Mouse (Mus musculus) spleen, postnatal 0 days (tissue): ENCODE measurements around the gene Tff2. TPM values are rescaled to one million over a fixed set of nuclear protein-coding genes. Genes with fewer than 3 reads are reported as not detected.

Source experiments
- polyA plus RNA-seq: library from polyadenylated mRNA; unstranded; fragments of >200 nt; fragmentation: Nextera tagmentation; extraction: Ambion mirVana; gene quantifications from 2 replicates; pipeline ENCODE4 v1.2.1, GENCODE M21; 2015

Gene Tff2
- 0.47 and 1.6 TPM in 2 replicates for polyA plus RNA-seq

DNA sequence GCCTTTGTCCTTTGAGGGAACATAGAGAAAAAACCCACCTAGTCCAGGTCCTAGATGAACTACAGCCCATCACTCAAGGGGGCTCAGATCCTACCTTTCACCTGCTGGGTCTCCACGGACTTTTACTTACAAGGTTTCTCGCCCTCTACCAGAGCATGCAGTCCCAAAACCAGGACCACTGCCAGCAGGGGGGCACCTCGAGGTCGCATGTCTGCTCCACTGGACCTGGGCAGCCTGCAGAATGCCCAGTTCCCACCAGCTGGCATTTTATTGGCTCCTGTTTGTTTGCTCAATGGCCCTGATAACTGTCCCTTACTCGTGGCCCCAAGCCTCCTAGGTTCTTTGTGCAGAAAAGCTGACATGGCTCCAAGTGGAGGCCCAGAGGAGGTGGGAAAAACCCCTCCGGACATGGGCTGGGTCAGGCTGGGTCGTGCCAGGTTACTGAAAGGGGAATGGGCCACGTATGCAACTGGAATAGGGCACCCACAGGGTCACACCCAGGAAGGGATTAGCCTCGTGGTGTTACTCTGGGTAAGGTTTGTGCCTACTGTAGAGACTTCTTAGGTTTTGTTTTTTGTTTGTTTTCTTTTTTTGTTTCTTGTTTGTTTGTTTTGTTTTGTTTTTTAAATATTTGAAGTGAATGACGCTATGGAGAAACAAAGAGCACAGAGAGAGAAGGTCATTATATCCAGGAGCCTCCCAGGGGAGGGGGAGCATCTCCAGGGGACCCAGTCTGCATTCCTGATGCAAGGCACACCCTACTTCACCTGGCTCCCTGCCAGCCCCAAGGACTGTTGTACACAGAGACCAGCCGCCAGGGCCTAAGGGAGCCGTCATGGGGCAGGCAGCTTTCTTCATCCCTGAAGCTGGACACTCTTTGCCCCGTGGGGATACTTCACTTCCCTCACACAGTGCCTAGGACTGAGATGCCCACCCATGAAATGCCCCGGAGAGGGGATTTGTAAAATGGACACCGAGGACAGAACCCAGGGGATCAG lies at the start of gene Tff2:
Gene Tff2, minus strand, starts transcription at position 243 of the 998 bp plus-strand sequence.

DNA sequence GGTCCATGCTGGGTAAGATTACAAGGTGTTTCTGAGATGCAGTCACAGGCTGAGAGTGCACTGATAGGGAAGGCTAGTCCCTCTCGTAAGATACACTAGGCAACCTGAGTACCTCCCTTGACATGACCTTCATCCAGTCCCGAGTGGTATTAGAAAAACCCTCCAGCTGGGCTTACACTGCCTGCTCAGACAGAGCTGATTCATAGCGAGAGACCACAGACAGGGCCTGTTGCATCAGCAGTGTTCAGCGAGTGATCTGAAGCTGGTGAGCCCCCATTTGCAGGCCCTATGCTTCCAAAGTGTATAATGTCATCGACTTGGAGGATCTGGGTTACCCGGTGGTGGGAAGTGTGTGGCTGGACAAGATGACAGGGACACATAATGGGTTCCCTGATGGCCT lies 21.0 kb upstream of the Tff2 start, which contains the start of gene Tff1:
Gene Tff1, minus strand, starts transcription at position 151 of the 400 bp plus-strand sequence.

DNA sequence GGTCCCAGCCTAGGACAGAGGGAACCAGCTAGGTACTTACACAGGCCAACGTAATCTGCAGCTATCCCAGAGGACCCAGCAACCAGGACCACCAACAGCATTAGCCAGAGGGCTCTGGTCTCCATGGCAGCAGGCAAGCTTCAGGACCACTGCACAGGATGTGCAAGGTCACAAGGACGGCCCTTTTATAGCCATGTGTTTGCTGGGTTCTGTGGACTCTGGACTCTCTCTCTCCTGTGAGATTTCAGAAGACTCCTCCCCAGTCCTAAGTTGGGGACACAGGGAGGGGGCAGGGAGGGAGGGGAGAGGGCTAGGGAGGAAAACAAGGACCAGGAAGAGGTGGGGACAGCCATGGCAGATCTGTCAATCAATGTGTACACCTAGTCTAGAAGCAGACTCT lies 14.6 kb downstream of the Tff2 start, which contains the start of gene Tff3:
Gene Tff3, minus strand, starts transcription at position 195 of the 400 bp plus-strand sequence.

Other genes starting within 250 kb of the Tff2 start
- gene Glp1r, start 242.5 kb downstream of the Tff2 start, polyA plus RNA-seq: not detected in 2 replicates
- 0.21 TPM in 1 of 2 replicates, not detected in the other for gene Umodl1, start 189.6 kb downstream of the Tff2 start, polyA plus RNA-seq
- 9.7 and 13.9 TPM in 2 replicates for gene Abcg1, start 86.6 kb downstream of the Tff2 start, polyA plus RNA-seq
- 0.91 TPM in 1 of 2 replicates, not detected in the other for gene Tff3, start 14.6 kb downstream of the Tff2 start, polyA plus RNA-seq
- 0.54 and 0.72 TPM in 2 replicates for gene Tff1, start 21.0 kb upstream of the Tff2 start, polyA plus RNA-seq
- gene Tmprss3, start 54.7 kb upstream of the Tff2 start, polyA plus RNA-seq: 0.32 and 0.57 TPM in 2 replicates
- 12.5 and 13.6 TPM in 2 replicates for gene Ubash3a, start 63.6 kb upstream of the Tff2 start, polyA plus RNA-seq
- 0.79 and 1.2 TPM in 2 replicates for gene Rsph1, start 133.1 kb upstream of the Tff2 start, polyA plus RNA-seq
- 3.1 and 3.7 TPM in 2 replicates for gene Slc37a1, start 142.5 kb upstream of the Tff2 start, polyA plus RNA-seq
- 1.8 and 3.4 TPM in 2 replicates for gene Pde9a, start 241.9 kb upstream of the Tff2 start, polyA plus RNA-seq